Mouse (Mus musculus): ENCODE data around the gene Tbc1d7. TPM values are rescaled to one million over a fixed set of nuclear protein-coding genes. Genes with fewer than 3 reads are reported as not detected.
A peak's percentile ranks its signal among the peaks of the same experiment; 100 is the strongest.

Gene Tbc1d7
- 87.6 and 101 TPM in 2 replicates for polyA plus RNA-seq (2015; fragmentation: Nextera tagmentation; extraction: Ambion mirVana)

DNA sequence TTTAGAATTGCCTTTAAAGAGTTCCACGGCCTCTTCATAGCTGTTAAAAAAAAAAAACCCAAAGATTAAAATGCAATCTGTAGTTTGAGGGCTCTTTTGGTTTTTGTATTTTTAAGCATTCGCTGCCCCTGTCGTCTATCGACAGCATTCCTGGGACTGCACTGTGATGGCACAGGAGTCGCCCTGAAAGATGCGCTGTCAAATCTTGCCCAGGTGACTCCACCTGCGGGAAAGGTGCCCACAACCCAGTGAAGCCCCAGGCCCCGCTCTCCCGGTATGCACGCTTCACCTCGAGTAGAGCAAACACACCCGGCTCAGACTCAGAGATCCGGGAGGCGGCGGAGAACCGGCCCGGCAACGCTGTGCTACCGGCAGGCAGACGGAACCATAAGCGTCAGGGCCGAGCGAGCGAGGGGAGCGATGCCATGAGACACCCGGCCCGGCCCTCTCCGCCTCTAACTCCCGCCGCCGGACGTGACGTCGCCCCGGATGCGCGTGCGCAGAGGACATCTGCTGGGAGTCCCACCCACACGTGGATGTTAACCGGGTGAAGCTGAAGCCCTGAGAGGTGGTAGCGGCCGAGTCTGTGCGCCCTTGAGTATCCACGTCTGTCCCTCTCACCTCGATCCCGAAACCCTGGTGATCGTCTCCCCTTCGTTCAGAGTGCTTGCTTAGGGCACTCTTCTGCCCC lies at the start of gene Tbc1d7:
Gene Tbc1d7, minus strand, starts transcription at position 482 of the 691 bp plus-strand sequence.
- Histone ChIP-seq H3K36me3 (peaks cover 7% of the 10 kb centered on the region; the same call in 1 of the 2 replicates), H3K4me2 (replicated peaks) (peak within 1 kb of the TSS; percentile 68), H3K27me3 (0 out of 2 replicates have a peak, but pooled peaks cover 4% of the 10 kb centered on the region), H3K9ac (replicated peaks) (peak within 1 kb of the TSS; percentile 88), H3K4me1 (replicated peaks) (peaks cover 11% of the 10 kb centered on the region), H3K4me3 (replicated peaks) (peak within 1 kb of the TSS; percentile 68), H3K27ac (peak within 1 kb of the TSS; percentile 90), H3K9me3 (no peaks in the 10 kb centered on the region)
- ATAC-seq: peak; percentile 96
- under 1% methylated on average over 48 of the region's 48 CpGs for WGBS

DNA sequence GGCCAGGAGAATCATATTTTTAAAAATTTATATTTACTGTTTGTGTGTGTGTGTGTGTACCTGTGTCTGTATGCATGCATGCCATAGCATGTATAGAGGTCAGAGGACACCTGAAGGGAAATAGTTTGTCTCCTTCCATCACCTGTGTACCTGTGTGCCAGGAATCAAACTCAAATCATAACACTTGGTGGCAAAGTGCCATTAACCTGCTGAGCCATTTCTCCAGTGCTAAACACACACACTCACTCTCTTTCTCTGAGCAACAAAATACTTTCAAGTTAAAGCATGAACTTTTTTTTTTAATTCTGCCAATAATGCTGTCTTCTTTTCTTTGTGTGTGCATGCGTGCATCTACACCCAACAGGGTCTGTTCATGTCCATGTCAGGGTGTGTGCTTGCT lies 49.3 kb upstream of the Tbc1d7 start:
- Histone ChIP-seq H3K4me2 (replicated peaks) (no peak overlapping the region), H3K9me3 (no peaks in the 10 kb centered on the region), H3K36me3 (no peaks in the 10 kb centered on the region), H3K4me1 (replicated peaks) (peaks cover 14% of the 10 kb centered on the region), H3K27ac (no peak overlapping the region), H3K4me3 (replicated peaks) (no peak overlapping the region), H3K27me3 (no peaks in the 10 kb centered on the region), H3K9ac (replicated peaks) (no peak overlapping the region)
- no peak for ATAC-seq
- WGBS: 100% methylated on average over 1 of the region's 1 CpGs

DNA sequence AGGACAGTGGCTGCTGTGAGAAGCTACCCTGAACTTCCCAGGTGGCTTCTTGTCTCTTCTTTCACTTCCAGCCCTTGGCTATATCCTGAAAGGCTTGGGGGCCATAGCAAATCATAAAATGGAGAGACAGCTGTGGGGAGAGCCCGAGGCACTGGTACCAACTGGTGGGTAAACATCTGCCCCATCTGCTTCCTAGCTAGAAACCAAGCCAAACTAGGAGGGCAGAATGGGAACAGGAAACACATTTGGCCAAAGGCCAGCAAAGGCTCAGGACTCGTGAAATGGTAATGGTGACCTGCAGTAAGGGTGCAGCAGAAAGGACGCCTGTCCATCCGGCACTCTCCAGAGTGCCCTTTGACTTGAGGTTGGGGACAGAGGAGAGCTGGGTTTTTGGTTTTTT lies 47.5 kb upstream of the Tbc1d7 start:
- Histone ChIP-seq H3K4me2 (replicated peaks) (no peak overlapping the region), H3K4me1 (replicated peaks) (peaks cover 26% of the 10 kb centered on the region), H3K36me3 (no peaks in the 10 kb centered on the region), H3K9ac (replicated peaks) (no peak overlapping the region), H3K9me3 (no peaks in the 10 kb centered on the region), H3K27me3 (no peaks in the 10 kb centered on the region), H3K27ac (no peak overlapping the region), H3K4me3 (replicated peaks) (no peak overlapping the region)
- ATAC-seq: no peak
- 76% methylated on average over 4 of the region's 4 CpGs for WGBS

DNA sequence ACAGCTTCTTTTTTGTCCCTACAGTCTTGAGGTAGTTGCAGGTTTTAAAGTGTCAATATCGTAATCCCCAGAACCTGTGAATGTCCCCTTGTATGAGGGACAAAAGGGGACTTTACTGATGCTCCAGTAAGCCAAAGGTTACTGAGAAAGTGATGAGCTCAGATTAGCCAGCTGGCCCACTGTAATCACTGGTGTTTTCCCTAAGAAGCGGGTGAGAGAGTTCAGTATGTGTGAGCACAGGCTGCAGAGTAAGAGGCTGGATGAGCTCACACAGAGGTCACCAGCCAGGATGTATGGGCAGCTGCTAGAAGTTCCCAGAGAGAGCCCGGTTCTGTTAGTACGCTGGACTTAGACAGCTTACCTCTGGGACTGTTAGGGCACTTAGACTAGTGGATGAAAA lies 47.0 kb upstream of the Tbc1d7 start:
- H3K27ac ChIP-seq: no peak overlapping the region
- 62% methylated on average over 4 of the region's 4 CpGs for WGBS
- H3K4me2 ChIP-seq (replicated peaks): no peak overlapping the region
- no peaks in the 10 kb centered on the region for H3K9me3 ChIP-seq
- no peak overlapping the region for H3K9ac ChIP-seq (replicated peaks)
- no peak overlapping the region for H3K4me3 ChIP-seq (replicated peaks)
- no peaks in the 10 kb centered on the region for H3K36me3 ChIP-seq
- no peaks in the 10 kb centered on the region for H3K27me3 ChIP-seq
- no peak for ATAC-seq
- H3K4me1 ChIP-seq (replicated peaks): peaks cover 26% of the 10 kb centered on the region

DNA sequence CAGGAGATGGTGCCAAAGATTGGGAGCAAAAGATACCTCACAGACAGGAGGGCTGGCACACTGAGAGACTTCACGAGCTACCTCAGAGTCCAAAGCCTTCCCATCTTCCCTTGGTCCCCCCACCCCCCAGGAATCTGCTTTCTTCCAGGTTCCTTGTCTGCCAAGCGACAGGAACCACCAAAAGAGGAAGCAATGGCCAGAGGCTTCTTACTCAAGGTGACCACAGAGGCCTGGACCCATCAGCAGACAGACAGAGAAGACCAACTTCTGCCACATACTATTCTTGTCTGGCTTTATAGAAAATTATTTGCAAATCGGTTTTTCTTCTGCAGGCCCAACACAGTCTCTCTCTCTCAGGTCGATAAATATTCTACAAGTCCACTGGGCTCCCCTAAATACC lies 46.4 kb upstream of the Tbc1d7 start:
- ATAC-seq: no peak
- H3K27ac ChIP-seq: no peak overlapping the region
- H3K4me2 ChIP-seq (replicated peaks): no peak overlapping the region

DNA sequence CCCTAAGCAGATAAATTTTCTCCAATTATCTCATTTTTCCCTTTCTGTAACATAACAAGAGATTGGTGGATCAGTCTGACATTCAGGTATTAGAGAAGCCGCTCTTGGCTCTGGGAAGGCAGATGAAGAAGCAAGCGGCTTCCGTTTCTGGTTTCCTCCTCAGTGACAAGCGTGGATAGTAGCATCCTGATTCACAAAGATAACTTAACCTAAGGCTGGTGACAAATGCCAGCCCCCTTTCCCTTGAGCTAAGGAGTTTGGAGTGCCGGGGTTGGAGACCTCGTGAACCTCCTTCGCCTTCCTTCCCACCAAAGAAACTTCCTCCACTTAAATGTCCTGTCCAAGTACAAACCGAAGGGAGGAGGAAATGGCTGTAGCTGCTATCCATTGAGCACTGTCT lies 45.8 kb upstream of the Tbc1d7 start:
- Histone ChIP-seq H3K27ac (no peak overlapping the region), H3K4me3 (replicated peaks) (no peak overlapping the region)
- ATAC-seq: no peak

More for the DNA sequence above, 46.4 kb upstream of the Tbc1d7 start:
- H3K9me3 ChIP-seq: no peaks in the 10 kb centered on the region
- H3K4me1 ChIP-seq (replicated peaks): peaks cover 26% of the 10 kb centered on the region
- H3K4me3 ChIP-seq (replicated peaks): no peak overlapping the region
- no peaks in the 10 kb centered on the region for H3K27me3 ChIP-seq
- H3K36me3 ChIP-seq: no peaks in the 10 kb centered on the region
- H3K9ac ChIP-seq (replicated peaks): no peak overlapping the region
- 83% methylated on average over 4 of the region's 4 CpGs for WGBS

DNA sequence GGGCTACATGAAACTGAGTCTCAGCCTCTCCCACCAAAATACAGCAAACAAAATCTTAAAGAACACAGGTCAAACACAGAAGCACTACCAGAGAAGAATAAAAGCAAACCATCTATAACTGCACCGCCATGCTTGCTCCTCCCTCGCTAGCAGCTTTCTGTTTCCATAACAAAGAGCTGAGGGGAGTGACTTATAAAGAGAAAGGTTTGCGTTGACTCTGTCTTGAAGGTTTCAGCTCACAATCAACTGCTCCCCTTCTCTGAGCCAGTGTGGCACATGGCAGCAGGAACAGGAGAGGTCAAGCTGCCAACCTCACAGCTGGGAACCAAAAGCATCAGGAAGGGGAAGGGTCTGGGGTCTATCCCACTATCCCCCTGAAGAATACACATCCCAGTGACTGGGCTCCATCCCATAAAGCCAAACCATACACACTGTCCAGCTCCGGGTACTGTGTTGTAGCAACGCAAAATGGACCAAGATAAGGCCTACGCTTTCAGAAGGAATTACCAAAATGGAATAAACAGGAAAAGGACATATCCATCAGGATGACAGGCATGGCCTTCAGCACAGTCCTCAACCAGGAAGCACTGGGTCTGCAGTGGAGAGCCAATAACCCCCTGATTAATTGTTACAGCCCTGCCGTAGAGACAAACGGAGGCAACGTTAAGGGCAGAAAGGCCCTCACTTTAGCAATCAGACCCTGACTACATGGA lies 44.8 kb upstream of the Tbc1d7 start:
- Histone ChIP-seq H3K27ac (peak overlapping the region; percentile 3; the same call in 1 of the 2 replicates), H3K36me3 (no peaks in the 10 kb centered on the region), H3K4me1 (replicated peaks) (peaks cover 26% of the 10 kb centered on the region), H3K27me3 (no peaks in the 10 kb centered on the region), H3K9ac (replicated peaks) (no peak overlapping the region), H3K9me3 (no peaks in the 10 kb centered on the region), H3K4me2 (replicated peaks) (no peak overlapping the region), H3K4me3 (replicated peaks) (no peak overlapping the region)
- WGBS: 73% methylated on average over 9 of the region's 9 CpGs
- ATAC-seq: no peak

More for the DNA sequence above, 45.8 kb upstream of the Tbc1d7 start:
- Histone ChIP-seq H3K27me3 (no peaks in the 10 kb centered on the region), H3K9ac (replicated peaks) (no peak overlapping the region), H3K9me3 (no peaks in the 10 kb centered on the region), H3K4me1 (replicated peaks) (peaks cover 26% of the 10 kb centered on the region), H3K4me2 (replicated peaks) (no peak overlapping the region), H3K36me3 (no peaks in the 10 kb centered on the region)
- 92% methylated on average over 8 of the region's 8 CpGs for WGBS

DNA sequence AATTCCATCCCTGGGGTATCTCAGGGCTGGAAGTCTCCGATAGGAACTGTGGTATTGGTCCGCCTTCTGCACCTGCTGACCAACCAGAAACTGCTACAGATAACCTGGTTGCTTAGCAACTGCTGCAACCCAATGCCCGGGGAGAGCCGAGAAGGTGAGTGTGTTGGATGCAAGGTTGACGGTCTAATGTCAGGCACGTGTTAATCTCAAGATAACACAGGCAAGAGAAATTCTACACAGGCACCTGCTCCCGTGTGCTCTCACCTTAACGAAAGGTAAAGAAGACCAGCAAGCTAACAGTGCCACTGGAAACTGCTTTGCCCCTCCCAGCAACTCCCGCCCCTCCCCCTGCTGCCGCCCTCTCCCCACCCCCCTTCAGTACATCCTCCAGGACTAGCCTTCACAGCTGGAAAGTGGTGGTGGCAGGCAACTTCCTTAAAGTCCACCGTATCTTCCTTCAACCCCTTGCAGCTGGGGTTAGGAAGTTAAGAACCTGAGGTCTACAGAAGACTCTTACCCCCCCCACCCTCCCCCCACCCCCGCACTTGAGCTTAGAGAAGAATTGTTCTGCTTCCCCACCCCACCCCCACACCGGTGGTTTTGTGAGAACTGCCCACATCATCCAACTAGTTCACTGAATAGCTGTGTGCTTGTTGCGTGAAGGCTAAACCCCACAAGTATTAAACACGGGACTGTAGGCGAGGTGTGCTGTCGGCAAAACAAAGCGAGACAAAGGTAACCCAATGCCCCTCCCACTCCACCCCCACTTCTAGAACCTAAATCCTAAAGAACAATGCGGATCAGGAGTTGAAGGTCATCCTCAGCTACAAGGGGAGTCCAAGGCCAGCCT lies 44.1 kb upstream of the Tbc1d7 start:
- Histone ChIP-seq H3K4me2 (replicated peaks) (peak overlapping the region; percentile 44), H3K4me1 (replicated peaks) (peaks cover 26% of the 10 kb centered on the region), H3K36me3 (no peaks in the 10 kb centered on the region), H3K27me3 (no peaks in the 10 kb centered on the region), H3K4me3 (replicated peaks) (no peak overlapping the region), H3K9ac (replicated peaks) (0 out of 2 replicates have a peak overlapping the region, but pooled peaks have one; percentile 21), H3K27ac (peak overlapping the region; percentile 26; the same call in 1 of the 2 replicates), H3K9me3 (no peaks in the 10 kb centered on the region)
- peak; percentile 85 for ATAC-seq
- 14% methylated on average over 19 of the region's 19 CpGs for WGBS

DNA sequence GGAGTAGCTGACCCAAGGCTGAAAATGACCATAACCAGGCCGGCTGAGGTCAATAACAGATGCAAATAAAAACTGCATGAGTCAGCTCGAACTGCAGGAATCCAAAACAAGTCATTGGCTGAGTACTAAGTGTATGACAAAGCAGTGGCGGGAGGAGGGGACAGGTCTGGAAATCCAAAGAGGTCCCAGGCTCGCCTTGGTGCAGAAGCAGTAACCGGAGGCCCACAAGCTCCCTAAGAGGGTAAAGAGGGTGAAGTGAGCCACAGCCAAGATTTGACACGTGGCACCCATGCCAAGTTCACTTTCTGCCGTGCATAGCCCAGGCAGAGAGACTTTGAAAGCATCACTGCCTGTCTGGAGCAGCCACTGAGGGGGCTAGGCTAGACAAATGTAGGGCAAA lies 41.0 kb upstream of the Tbc1d7 start:
- no peaks in the 10 kb centered on the region for H3K36me3 ChIP-seq
- H3K27me3 ChIP-seq: no peaks in the 10 kb centered on the region
- no peaks in the 10 kb centered on the region for H3K9me3 ChIP-seq
- H3K4me3 ChIP-seq (replicated peaks): no peak overlapping the region
- peaks cover 29% of the 10 kb centered on the region for H3K4me1 ChIP-seq (replicated peaks)
- H3K9ac ChIP-seq (replicated peaks): no peak overlapping the region
- no peak overlapping the region for H3K27ac ChIP-seq
- 61% methylated on average over 7 of the region's 7 CpGs for WGBS
- H3K4me2 ChIP-seq (replicated peaks): no peak overlapping the region
- ATAC-seq: no peak

DNA sequence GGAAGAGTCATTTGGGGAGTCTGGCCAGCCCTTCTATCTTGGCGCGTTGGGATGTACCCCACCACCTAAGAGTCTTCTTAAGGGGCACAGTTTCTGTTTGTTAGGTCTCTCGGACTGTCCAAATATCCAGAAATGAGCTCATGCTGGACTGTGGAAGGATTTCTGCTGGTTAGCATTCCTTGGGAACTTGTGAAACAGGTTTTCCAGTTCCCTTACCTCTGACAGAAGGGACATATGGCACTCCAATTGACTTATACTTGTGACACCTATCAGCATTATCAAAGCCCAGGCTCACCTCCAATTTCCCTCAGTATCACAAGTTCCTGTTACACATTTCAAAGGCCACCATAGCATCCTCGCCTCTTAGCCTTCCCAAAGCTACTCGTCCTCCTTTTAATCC lies 39.7 kb upstream of the Tbc1d7 start:
- H3K36me3 ChIP-seq: no peaks in the 10 kb centered on the region
- H3K9me3 ChIP-seq: no peaks in the 10 kb centered on the region
- no peak overlapping the region for H3K27ac ChIP-seq
- H3K9ac ChIP-seq (replicated peaks): no peak overlapping the region
- 90% methylated on average over 5 of the region's 5 CpGs for WGBS
- ATAC-seq: no peak
- H3K27me3 ChIP-seq: no peaks in the 10 kb centered on the region
- H3K4me3 ChIP-seq (replicated peaks): no peak overlapping the region
- H3K4me2 ChIP-seq (replicated peaks): no peak overlapping the region
- H3K4me1 ChIP-seq (replicated peaks): peaks cover 25% of the 10 kb centered on the region

DNA sequence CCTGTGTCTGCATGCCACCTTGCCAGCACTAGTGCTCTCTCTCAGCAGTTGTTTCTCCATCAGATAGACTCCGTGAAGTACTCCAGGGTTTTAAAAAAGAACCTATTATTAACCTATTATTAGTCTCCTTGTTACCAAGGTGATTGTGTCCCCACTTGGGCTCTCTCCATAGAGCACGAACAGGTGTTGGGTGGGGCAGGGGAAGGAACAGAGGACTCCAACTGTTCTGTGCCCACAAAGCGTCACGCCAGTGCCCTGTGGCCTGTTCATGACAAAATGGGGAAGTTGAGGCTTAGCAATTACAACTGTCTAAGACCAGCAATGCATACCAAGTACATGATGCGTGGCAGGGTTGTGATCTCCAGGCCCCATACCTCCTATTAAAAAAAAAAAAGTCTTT lies 38.3 kb upstream of the Tbc1d7 start:
- H3K9me3 ChIP-seq: no peaks in the 10 kb centered on the region
- H3K4me3 ChIP-seq (replicated peaks): no peak overlapping the region
- no peak overlapping the region for H3K27ac ChIP-seq
- H3K27me3 ChIP-seq: no peaks in the 10 kb centered on the region
- peaks cover 11% of the 10 kb centered on the region; the same call in 1 of the 2 replicates for H3K4me1 ChIP-seq (replicated peaks)
- whole genome bisulfite sequencing: 66% methylated on average over 5 of the region's 5 CpGs
- no peak for ATAC-seq
- no peak overlapping the region for H3K4me2 ChIP-seq (replicated peaks)
- H3K36me3 ChIP-seq: no peaks in the 10 kb centered on the region
- H3K9ac ChIP-seq (replicated peaks): no peak overlapping the region
